Mouse (Mus musculus) ES-E14 (cell line): ENCODE measurements around the gene Mlxip.

Experiments
- CHD2 ChIP-seq: IDR thresholded peaks from 2 replicates; pipeline ENCODE4 v1.6.1; 2014; ENCODE audit warnings: mild to moderate bottlenecking, low read depth, low read length, inconsistent platforms
- MAFK ChIP-seq: IDR thresholded peaks from 2 replicates; pipeline ENCODE4 v1.6.1; 2014; ENCODE audit warnings: mild to moderate bottlenecking, low read depth, low read length, inconsistent platforms; ENCODE audit not compliant: insufficient read depth
- ZC3H11A ChIP-seq: IDR thresholded peaks from 2 replicates; pipeline ENCODE4 v1.6.1; 2012; ENCODE audit warnings: low read depth, mild to moderate bottlenecking, inconsistent platforms, low read length, borderline replicate concordance
- ZNF384 ChIP-seq: IDR thresholded peaks from 2 replicates; pipeline ENCODE4 v1.6.1; 2012; ENCODE audit warnings: low read depth, low read length, inconsistent platforms

- TF ChIP-seq ZC3H11A: 0 out of 2 replicates have a peak, but pooled peaks have one; percentile 3
- no peak for TF ChIP-seq CHD2
- TF ChIP-seq MAFK: no peak
- no peak for TF ChIP-seq ZNF384
These were observed 105.1 kb downstream of the Mlxip start for GRCm38 (mm10) chr5:123499717-123500116.
